Mouse (Mus musculus) CH12.LX (cell line): ENCODE results near the gene Nek11.

Experiments used
- CTCF ChIP-seq, 2 experiments: IDR thresholded peaks in 1 of 2; conservative IDR thresholded peaks in 1 of 2; 2 replicates each; pipeline ENCODE4 v1.5.1; 2011 to 2012; ENCODE audit warnings: low read depth in 2 of 2, low read length in 2 of 2, improper control_type of control experiment in 1 of 2, inconsistent platforms in 1 of 2, mild to moderate bottlenecking in 1 of 2, moderate library complexity in 1 of 2
- E2F4 ChIP-seq: IDR thresholded peaks from 2 replicates; pipeline ENCODE4 v1.6.1; 2011; ENCODE audit warnings: low read depth, low read length, improper control_type of control experiment; ENCODE audit not compliant: insufficient replicate concordance
- EP300 ChIP-seq: IDR thresholded peaks from 2 replicates; pipeline ENCODE4 v1.6.1; 2011; ENCODE audit warnings: low read length, improper control_type of control experiment
- GABPA ChIP-seq: IDR thresholded peaks from 2 replicates; pipeline ENCODE4 v1.6.1; 2012; ENCODE audit warnings: low read depth, low read length, improper control_type of control experiment, inconsistent platforms; ENCODE audit not compliant: insufficient replicate concordance
- KAT2A ChIP-seq: IDR thresholded peaks from 2 replicates; pipeline ENCODE4 v1.6.1; 2012; ENCODE audit warnings: low read length, improper control_type of control experiment, inconsistent platforms; ENCODE audit not compliant: insufficient replicate concordance
- MXI1 ChIP-seq: IDR thresholded peaks from 2 replicates; pipeline ENCODE4 v1.6.1; 2011; ENCODE audit warnings: mild to moderate bottlenecking, low read depth, low read length, improper control_type of control experiment
- POLR2A ChIP-seq: IDR thresholded peaks from 2 replicates; pipeline ENCODE4 v1.6.1; 2011; ENCODE audit warnings: low read depth, mild to moderate bottlenecking, improper control_type of control experiment, low read length
- SIN3A ChIP-seq: IDR thresholded peaks from 2 replicates; pipeline ENCODE4 v1.6.1; 2012; ENCODE audit warnings: low read length, improper control_type of control experiment, inconsistent platforms
- ZMIZ1 ChIP-seq: IDR thresholded peaks from 2 replicates; pipeline ENCODE4 v1.6.1; 2012; ENCODE audit warnings: low read depth, mild to moderate bottlenecking, inconsistent platforms, low read length, improper control_type of control experiment

DNA sequence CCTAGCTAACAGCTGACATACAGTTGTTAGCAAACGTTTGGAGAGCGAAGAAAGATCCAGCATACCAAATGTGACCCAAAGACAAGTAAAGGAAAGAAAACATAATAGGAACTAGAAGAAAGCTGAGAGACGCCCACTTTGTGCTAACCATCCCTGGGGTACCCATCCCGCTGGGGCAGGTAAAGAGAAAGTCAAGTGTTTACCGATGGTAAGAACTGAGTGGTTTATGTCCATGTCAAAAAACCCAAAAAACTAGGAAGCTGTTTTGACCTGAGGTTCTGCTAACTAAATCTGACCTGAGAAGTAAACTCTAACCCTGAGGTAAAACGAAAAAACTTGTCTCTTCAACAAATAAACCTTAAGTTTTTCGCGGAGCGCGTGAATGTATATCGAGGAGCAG lies 604 bp downstream of the Nek11 start:
- TF ChIP-seq MXI1 (no peak), E2F4 (no peak), SIN3A (no peak), POLR2A (no peak), CTCF (conservative IDR thresholded peaks at IDR 0.05 in 1 of 2, IDR thresholded peaks at IDR 0.05 in 1 of 2; ENCODE audit: low read depth in 2 of 2, low read length in 2 of 2) (no peak), KAT2A (no peak), EP300 (no peak), ZMIZ1 (no peak), GABPA (no peak)
